Mouse (Mus musculus) heart, postnatal 10 days (tissue): ENCODE measurements around the gene Paqr7. TPM values are rescaled to one million over a fixed set of nuclear protein-coding genes. Genes with fewer than 3 reads are reported as not detected.
A peak's percentile ranks its signal among the peaks of the same experiment; 100 is the strongest.
"Not testable (repeated sequence)": the region's sequence is repeated elsewhere in the genome, so short reads cannot be mapped to it uniquely, and the experiment has no call there.

Source experiments
- DNase-seq, 2 experiments: peaks; one replicate each; pipeline ENCODE4 v3.0.0; 2021
- intact Hi-C: fragments of 180-260 bp; cut with DNase I; formaldehyde crosslinking; loops from one replicate; pipeline ENCODE4 v1.15.1; 2025
- total RNA-seq, 2 experiments: library from RNA; stranded (reverse); gene quantifications; 2 replicates each; pipeline ENCODE4 v1.2.3; 2021

The Paqr7 gene
- total RNA-seq, 2 experiments from 2014 or later, result 9.5 to 12.7 TPM

DNA sequence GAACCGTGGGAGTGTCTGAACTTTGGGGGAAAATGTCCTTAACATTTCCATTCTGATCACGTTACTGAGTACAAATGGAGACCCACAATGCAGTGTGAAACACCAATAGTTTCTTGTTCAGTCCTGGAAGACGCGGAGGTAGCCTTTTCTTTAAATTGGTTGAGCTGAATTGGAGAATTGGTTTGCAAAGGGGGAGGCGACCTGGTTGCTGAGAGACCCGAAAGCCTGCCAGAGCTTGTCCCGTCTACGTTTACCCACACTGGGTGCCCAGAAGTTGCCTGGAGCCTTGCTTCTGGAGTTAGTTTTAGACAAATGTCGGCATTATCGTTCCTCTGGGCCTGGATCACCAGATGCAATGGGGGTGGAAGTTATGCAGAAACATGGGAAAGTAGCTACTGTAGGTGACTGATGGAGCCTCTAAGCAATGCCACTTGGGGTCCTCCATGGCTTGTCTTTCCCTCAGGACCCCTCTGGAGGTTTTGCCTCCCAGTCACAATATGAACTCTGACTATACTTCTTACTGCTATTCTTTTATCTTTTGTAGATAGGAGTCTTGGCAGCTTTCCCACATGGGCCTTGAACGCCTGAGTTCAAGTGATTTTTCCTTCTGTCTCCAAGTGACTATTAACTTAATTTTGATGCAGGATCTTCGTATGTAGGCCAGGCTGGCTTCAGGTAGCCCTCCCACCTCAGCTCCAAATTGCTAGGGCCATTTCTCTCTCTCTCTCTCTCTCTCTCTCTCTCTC, 1.7 kb downstream of the Paqr7 start:
- intact Hi-C loops, result no loop called here
- DNase-seq, result no peak

DNA sequence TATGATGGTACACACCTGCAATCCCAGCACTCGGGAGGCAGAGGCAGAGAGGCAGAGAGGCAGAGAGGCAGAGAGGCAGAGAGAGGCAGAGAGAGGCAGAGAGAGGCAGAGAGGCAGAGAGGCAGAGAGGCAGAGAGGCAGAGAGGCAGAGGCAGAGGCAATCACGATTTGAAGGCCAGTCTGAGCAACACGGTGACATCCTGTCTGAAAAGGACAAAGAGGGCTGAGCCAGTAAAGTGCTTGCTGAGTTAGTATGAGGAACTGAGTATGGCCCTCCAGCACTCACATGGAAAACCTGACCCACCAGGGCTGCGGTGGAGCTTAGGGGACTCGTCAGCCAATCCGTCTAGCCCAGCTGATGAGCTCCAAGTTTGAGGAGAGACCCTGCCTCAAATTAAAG, 2.5 kb downstream of the Paqr7 start:
- intact Hi-C loops, DNase-seq: not testable (repeated sequence)

GRCm38 (mm10) chr4:134501095-134501494, 4.6 kb downstream of the Paqr7 start:
- intact Hi-C loops, result no loop called here
- no peak for DNase-seq

- intact Hi-C loops, result no loop called here
- DNase-seq, result no peak
Measured at GRCm38 (mm10) chr4:134503686-134504357, 7.3 kb downstream of the Paqr7 start.

DNA sequence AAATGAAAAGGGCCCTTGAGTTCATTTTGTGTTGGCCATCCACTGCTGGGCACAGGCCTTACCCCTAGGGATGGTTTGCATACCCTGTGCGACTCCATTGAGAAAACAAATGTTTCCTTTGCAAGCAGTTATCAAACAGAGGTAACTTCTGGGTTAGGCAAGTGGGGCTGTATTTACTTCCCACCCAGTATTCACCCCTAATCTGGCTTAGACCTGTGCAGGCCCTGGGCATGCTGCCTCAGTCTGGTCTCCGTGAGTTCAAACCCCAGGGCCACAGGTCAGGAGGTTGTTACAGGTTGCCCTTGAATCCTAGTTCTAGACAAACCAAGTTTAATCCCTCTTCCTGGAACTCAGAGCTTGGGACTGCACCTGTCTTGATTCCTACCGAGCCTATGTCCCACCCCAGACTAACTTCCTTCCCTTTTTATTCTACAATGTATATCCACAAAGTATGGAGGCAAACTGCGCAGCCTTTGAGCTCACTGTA, 8.8 kb downstream of the Paqr7 start:
- intact Hi-C loops, result no loop called here
- DNase-seq, result no peak

DNA sequence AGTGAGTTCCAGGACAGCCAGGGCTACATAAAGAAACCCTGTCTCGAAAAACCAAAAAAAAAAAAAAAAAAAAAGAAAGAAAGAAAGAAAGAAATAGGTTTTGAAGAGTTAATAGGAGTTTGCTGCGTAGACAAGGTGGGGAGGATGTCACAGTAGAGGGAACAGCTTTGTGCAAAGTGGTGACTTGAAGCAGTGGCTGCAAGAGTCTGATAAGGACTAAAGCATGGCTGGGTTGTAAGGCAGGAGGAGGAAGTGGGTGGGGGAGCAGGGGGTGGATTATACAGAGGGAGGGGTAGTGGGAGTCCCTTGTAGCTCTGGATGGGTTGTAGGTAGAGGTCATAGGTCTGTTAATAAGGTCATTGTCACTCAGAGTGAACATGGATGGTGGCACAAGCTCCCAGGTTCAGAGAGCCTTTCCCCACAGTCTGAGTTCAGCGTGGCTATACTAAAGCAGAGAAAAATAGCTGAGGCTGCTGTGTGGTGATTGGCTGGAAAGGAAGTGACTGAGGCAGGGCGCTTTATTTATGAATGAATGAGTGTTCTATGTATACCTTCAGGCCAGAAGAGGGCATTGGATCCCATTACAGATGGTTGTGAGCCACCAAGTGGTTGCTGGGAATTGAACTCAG, 9.6 kb downstream of the Paqr7 start:
- DNase-seq, result no peak
- intact Hi-C loops, result no loop called here

DNA sequence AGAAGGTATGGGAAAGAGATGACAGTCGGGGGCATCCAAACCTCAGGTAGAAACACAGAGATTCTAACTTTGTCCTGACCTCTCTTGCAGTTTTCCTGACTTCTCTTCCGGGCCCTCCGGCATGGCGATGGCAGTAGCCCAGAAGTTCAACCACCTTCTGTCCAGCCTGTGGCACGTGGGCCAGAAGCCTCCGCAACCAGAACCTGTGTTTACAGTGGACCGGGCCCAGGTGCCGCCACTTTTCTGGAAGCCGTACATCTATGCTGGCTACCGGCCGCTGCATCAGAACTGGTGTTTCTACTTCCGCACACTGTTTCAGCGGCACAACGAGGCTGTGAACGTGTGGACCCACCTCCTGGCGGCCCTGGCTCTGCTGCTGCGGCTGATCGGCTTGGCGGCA, 10.2 kb downstream of the Paqr7 start:
- DNase-seq, result no peak

DNA sequence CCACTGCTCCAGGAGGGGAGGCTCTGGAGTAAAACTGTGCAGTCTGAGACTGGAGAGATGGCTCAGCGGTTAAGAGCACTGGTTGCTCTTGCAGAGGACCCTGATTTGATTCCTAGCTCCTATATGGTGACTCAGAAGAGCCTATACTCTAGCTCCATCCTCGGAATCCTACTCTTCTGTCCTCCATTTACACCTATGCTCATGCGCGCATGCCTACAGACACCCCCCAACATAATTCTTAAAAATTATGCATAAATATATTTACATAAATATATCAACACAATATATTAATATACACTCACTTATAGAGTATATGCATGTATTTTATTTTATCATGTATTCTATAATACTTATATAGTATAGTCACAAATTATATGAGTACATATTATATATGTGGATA, 13.9 kb downstream of the Paqr7 start:
- intact Hi-C loops, result no loop called here
- DNase-seq, result no peak

More for the DNA sequence above, 10.2 kb downstream of the Paqr7 start:
- intact Hi-C loops, result no loop called here

- intact Hi-C loops, result no loop called here
- DNase-seq, result peak; percentile 91 to 95
Measured at GRCm38 (mm10) chr4:134510845-134511411, 14.4 kb downstream of the Paqr7 start, which contains the start of gene Aunip. Gene Aunip (plus strand): TSS chr4:134510999.

GRCm38 (mm10) chr4:134511730-134512129, 15.2 kb downstream of the Paqr7 start:
- no peak for DNase-seq
- intact Hi-C loops, result no loop called here

DNA sequence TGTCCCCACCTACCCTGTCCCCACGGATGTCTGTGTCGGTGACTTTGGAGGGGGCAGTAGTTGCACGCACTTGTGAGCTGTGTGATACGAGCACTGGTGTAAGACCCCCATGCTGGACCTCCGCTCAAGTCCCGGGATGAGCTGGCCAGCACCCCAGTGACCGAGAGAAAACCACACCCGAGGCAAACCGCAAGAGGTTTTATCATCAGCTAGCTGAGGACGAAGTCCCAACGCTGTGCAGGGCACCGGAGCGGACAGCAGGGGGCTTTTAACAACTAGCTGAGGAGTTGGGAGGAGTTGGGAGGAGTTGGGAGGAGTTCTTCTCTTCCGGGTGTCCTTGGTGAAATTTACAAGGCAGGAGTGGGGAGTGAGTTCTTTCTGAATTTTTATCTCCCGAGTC, 16.3 kb downstream of the Paqr7 start:
- peak; percentile 80 to 86 for DNase-seq
- intact Hi-C loops, result no loop called here

DNA sequence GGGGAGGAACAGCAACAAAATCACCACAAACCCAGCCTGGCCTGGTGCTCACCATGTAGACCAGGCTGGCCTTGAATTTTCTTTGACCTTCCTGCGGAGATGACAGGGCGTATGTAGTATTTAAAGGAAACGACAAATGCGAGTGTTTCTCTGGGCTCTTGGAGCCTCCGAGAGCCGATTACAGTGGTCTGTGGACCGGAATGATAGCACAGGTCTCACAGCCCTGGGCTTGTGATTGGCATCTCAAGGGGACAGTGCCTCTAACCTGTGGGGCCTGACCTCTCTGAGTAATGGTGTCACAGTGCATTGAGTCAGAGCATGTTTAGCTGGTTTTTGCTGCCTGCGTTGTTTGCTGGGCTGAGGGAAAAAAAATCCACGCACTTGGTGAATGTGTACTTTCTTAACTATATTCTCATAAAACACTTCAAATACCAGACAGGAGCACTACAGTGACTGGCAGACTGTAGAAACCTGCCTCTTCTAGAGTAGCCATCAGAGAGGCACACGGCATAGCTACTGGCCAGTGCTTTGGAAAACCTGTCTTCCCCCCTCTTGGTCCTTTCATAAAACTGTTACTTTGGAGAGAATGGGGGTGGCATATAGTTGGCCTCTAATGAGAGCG, 17.9 kb downstream of the Paqr7 start:
- DNase-seq, result no peak
- intact Hi-C loops, result no loop called here

- intact Hi-C loops, result loop anchor here (2.0 kb wide), 1 partner anchor 17 kb away; no protein-coding TSS in a partner anchor
Measured at GRCm38 (mm10) chr4:134515614-134516013, 19.1 kb downstream of the Paqr7 start.

DNA sequence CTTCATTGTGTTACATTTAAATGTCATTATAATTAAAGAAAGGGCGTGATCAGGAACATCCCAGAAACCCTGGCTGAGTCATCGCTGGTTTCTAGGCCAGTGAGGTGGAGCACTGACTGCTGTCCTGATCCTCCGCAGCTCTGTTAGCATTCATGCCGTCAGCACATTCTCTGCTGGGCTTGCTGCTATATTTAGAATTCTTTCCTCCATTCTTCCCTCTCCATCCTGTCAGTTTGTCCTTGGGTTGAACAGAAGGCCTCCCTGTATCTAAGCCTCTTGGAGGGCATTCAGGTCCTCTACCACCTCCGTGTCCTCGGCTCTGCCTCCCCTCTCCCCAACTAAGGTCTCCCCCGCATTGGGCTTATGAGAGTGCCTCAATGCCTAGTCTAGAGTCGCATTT, 20.5 kb downstream of the Paqr7 start:
- intact Hi-C loops, result loop anchor here (2.0 kb wide), 1 partner anchor 16 kb away; no protein-coding TSS in a partner anchor
- peak; percentile 72 to 79 for DNase-seq

More at GRCm38 (mm10) chr4:134515614-134516013, 19.1 kb downstream of the Paqr7 start:
- DNase-seq, result peak in 1 of 2 experiments; percentile 8

DNA sequence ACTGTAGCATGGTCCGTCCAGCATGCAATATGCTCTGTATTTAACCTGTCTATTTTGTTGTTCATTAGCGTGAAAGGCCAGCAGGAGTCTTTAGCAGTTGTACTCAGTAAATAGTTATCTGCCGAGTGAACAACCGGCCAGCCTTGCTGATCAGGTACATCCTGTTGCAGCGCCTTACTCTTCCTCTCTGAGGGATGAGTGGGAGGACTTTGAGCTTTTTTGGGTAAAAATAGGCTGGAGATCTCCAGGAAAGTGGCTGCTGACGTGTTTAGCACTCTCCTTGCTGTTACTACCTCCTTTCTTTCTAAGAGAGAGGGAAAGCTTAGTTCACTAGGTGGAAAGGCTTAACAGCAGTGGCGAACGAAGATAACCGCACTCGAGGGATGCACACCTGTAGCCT, 21.2 kb downstream of the Paqr7 start:
- peak in 1 of 2 experiments; percentile 15 for DNase-seq
- intact Hi-C loops, result loop anchor here (2.0 kb wide), 1 partner anchor 15 kb away; no protein-coding TSS in a partner anchor

DNA sequence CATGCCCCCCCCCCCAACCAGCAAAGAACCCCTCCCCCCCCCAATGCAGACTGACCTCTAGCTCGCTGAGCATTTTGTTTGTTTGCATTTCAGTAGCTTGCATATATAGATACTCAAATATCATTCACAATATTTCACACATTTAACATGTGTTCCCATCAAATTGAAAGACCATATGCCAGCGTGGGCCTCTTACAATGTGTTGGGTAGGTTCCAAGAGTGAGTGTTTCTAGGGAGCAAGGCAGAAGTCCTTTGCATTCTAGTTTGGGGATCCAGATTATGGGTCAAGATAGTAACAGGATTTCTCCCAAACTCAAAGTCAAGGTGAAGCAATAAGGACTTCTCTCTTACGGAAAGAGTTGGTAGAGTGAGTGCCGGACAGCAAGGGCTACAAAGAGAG, 22.0 kb downstream of the Paqr7 start:
- DNase-seq, result no peak

GRCm38 (mm10) chr4:134519281-134519680, 22.8 kb downstream of the Paqr7 start:
- intact Hi-C loops, result no loop called here
- DNase-seq, result no peak

More for the DNA sequence above, 22.0 kb downstream of the Paqr7 start:
- intact Hi-C loops, result no loop called here

DNA sequence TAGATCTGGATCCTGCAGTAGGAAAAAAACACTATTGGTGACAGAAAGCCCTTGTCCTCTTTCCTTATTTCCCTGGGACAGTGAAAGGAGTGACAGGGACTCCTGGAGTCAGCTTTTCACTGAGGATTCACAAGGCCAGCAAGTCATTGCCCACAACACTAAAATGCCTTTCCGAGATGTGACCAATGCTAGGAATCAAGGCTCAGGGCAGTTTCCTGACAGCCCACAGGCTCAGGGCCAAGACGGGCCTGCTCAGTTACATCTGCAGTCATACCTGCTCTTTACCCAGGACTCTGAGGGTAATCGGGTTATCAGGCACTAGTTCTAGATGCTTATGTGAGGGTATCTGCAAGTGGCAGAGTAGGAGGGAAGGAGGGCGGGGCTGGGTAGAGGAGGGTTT, 26.9 kb downstream of the Paqr7 start:
- intact Hi-C loops, result no loop called here
- DNase-seq, result no peak

DNA sequence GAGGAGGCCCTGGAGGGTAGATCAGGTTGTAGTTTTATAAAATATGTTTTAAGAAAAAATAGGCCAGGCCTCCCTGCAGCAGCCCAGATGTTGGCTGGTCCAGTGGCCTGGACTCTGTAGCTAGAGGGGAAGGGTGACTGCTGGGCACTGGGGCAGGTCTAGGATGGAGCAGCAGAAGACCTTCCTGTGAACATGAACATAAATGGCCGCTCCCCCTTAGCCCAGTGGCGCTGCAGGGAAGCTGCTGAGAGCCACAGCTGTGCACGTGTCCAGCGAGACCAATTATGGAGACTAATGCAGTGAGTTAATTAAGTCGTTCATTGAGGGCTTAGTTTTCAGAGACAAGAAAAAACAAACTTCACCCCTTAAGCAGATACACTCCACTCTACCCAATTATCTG, 29.3 kb downstream of the Paqr7 start:
- intact Hi-C loops, result no loop called here
- DNase-seq, result no peak

DNA sequence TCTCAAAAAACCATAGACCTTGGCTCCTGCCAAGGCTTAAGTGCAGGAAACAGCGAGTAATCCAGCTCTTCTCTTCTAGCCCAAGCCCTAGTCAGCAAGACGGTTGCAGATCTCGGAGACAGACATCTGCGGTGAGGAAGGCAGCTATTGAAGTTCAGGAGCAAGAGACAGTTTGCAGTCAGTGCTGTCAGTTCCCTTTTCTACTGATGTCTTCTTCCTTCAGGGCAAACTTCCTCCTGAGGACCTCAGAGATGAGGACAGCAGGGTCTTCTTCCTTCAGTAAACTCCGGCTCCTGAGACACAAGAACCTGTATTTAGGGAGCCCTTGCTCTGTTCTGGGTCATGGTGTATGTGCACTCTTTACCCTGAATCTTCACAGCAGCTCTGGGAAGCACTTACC, 29.7 kb downstream of the Paqr7 start:
- intact Hi-C loops, result no loop called here

More for the DNA sequence above, 29.7 kb downstream of the Paqr7 start:
- no peak for DNase-seq
